Comparison of ENCODE assay signal across 7 mouse cellular contexts in the genomic region with DNA sequence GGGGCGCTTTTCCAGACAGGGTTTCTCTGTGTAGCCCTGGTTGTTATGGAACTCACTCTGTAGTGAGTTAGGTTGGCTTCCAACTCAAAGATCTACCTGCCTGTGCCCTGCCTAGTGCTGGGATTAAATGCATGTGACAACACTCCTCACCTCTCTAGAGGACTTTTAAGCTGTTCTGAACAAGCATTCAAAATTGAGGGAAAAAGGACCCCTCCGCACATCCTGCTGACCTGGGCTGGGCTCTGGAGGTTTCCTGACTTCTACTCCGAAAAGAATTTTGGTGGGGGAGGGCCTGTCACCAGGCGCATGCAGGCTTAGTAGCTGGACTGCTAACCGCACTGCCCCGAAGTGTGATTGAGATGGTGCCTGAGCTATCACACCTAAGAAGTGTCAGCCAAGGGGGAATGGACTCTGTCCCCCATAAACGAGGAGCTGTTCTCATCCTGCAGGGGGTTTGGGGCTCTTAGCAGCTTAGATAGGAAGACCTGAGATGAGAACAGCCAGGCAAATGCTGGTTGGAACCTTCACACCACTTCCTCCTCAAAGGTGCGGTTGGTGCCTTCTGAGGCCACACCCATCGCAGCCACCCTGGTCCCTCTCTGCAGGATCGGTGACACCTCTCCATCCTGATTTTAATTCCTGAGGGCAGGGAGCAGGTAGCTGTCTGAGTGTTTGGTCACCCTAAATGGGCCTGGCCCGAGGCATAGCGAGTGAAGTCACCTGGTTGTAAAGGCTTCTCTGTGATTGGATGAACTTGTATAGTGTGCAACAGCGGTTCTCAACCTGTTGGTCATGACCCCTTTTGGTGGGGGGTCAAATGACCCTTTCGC. TPM values are rescaled to one million over a fixed set of nuclear protein-coding genes. Genes with fewer than 3 reads are reported as not detected.
DNase-seq lines count a peak whose midpoint lies in the region; ATAC-seq and TF ChIP-seq lines count a peak whose summit lies in the region.

No protein-coding gene starts in this region.

- H3K9me3 ChIP-seq in lung, embryonic 15.5 days: no peaks in the 10 kb centered on the region
- no peaks in the 10 kb centered on the region for H3K9me3 ChIP-seq in embryonic facial prominence, embryonic 14.5 days (ENCODE audit: control insufficient read depth, low read length)
- H3K9me3 ChIP-seq in limb, embryonic 15.5 days: no peaks in the 10 kb centered on the region

- peaks cover 39% of the 10 kb centered on the region for H3K4me1 ChIP-seq in lung, embryonic 15.5 days
- peaks cover 19% of the 10 kb centered on the region for H3K4me1 ChIP-seq in lung, adult 2 months (ENCODE audit: control insufficient read depth, insufficient read depth, low read length)
- H3K4me1 ChIP-seq in embryonic facial prominence, embryonic 14.5 days (ENCODE audit: control insufficient read depth, insufficient read depth, low read length): peaks cover 37% of the 10 kb centered on the region
- H3K4me1 ChIP-seq in limb, embryonic 15.5 days: peaks cover 55% of the 10 kb centered on the region

- H3K27me3 ChIP-seq in lung, embryonic 15.5 days: no peaks in the 10 kb centered on the region
- no peaks in the 10 kb centered on the region for H3K27me3 ChIP-seq in embryonic facial prominence, embryonic 14.5 days (replicated peaks; ENCODE audit: control insufficient read depth, insufficient read depth, low read length)
- no peaks in the 10 kb centered on the region for H3K27me3 ChIP-seq in limb, embryonic 15.5 days

- no peak for TF ChIP-seq POLR2A in lung, adult 2 months (IDR thresholded peaks at IDR 0.05; ENCODE audit: borderline replicate concordance, extremely low read depth, low read depth, low read length)

- no peak overlapping the region for H3K9ac ChIP-seq in lung, embryonic 15.5 days
- H3K9ac ChIP-seq in embryonic facial prominence, embryonic 14.5 days (ENCODE audit: low read depth, low read length): no peak overlapping the region
- H3K9ac ChIP-seq in limb, embryonic 15.5 days: no peak overlapping the region

- no peak overlapping the region for H3K4me3 ChIP-seq in lung, embryonic 15.5 days
- no peak overlapping the region for H3K4me3 ChIP-seq in lung, adult 2 months (replicated peaks; ENCODE audit: extremely low read depth, low read depth, low read length)
- H3K4me3 ChIP-seq in embryonic facial prominence, embryonic 14.5 days (ENCODE audit: low read depth, low read length): no peak overlapping the region
- no peak overlapping the region for H3K4me3 ChIP-seq in limb, embryonic 15.5 days

- peak overlapping the region; percentile 62 for H3K27ac ChIP-seq in lung, embryonic 15.5 days
- peak overlapping the region; percentile 78 for H3K27ac ChIP-seq in embryonic facial prominence, embryonic 14.5 days (replicated peaks; ENCODE audit: low read depth, low read length)
- H3K27ac ChIP-seq in limb, embryonic 15.5 days: peak overlapping the region; percentile 84

- TF ChIP-seq CTCF in lung, adult 2 months (IDR thresholded peaks at IDR 0.05; ENCODE audit: insufficient read depth, low read length): no peak

- no peak for DNase-seq in lung, adult 2 months
- DNase-seq in embryonic facial prominence, embryonic 14.5 days (ENCODE audit: low spot score): no peak
- peak; percentile 53 to 54 for DNase-seq in thymus, postnatal 10 days (ENCODE audit: low spot score in 2 of 2)
- no peak for DNase-seq in frontal cortex, postnatal 14 days (ENCODE audit: low spot score in 2 of 2)
- no peak for DNase-seq in urinary bladder, postnatal 14 days (ENCODE audit: low spot score)

- H3K36me3 ChIP-seq in lung, embryonic 15.5 days: no peaks in the 10 kb centered on the region
- H3K36me3 ChIP-seq in embryonic facial prominence, embryonic 14.5 days (ENCODE audit: control insufficient read depth, insufficient read depth, low read length): no peaks in the 10 kb centered on the region
- H3K36me3 ChIP-seq in limb, embryonic 15.5 days: no peaks in the 10 kb centered on the region

- ATAC-seq in lung, embryonic 15.5 days (ENCODE audit: borderline replicate concordance, extremely low read depth, low FRiP score, low TSS enrichment): no peak
- ATAC-seq in embryonic facial prominence, embryonic 14.5 days (ENCODE audit: low read depth): no peak
- ATAC-seq in limb, embryonic 15.5 days (ENCODE audit: insufficient number of reproducible peaks, low FRiP score, low TSS enrichment, low read depth): no peak

- WGBS in lung, embryonic 15.5 days: 39% methylated on average over 14 of the region's 14 CpGs
- WGBS in lung, adult 2 months: 53% methylated on average over 14 of the region's 14 CpGs
- 61% methylated on average over 14 of the region's 14 CpGs for WGBS in embryonic facial prominence, embryonic 14.5 days
- WGBS in limb, embryonic 15.5 days: 56% methylated on average over 14 of the region's 14 CpGs

- H3K4me2 ChIP-seq in lung, embryonic 15.5 days: no peak overlapping the region
- no peak overlapping the region for H3K4me2 ChIP-seq in embryonic facial prominence, embryonic 14.5 days (ENCODE audit: low read depth, low read length)
- no peak overlapping the region for H3K4me2 ChIP-seq in limb, embryonic 15.5 days

RNA-seq across cellular contexts. Expression of a gene that starts 20.4 kb away (rescaled TPM):
- 1.9 and 2.9 TPM in 2 replicates for polyA plus RNA-seq in lung, embryonic 15.5 days (2015; fragmentation: Nextera tagmentation; extraction: Ambion mirVana)
- polyA plus RNA-seq in lung, adult 2 months (2012; rRNA removed): 19.4 and 22.8 TPM in 2 replicates
- 2.8 and 2.9 TPM in 2 replicates for polyA plus RNA-seq in embryonic facial prominence, embryonic 14.5 days (2014; fragmentation: Nextera tagmentation; extraction: Ambion mirVana)
- polyA plus RNA-seq in limb, embryonic 15.5 days (2015; fragmentation: Nextera tagmentation; extraction: Ambion mirVana): 3.5 and 4.1 TPM in 2 replicates

RNA-seq across cellular contexts. Expression of a gene that starts 21.6 kb away (rescaled TPM):
- 0.58 and 0.81 TPM in 2 replicates for polyA plus RNA-seq in lung, embryonic 15.5 days (2015; fragmentation: Nextera tagmentation; extraction: Ambion mirVana)
- not detected in 2 replicates for polyA plus RNA-seq in lung, adult 2 months (2012; rRNA removed)
- 0.31 TPM in 1 of 2 replicates, not detected in the other for polyA plus RNA-seq in embryonic facial prominence, embryonic 14.5 days (2014; fragmentation: Nextera tagmentation; extraction: Ambion mirVana)
- not detected in 2 replicates for polyA plus RNA-seq in limb, embryonic 15.5 days (2015; fragmentation: Nextera tagmentation; extraction: Ambion mirVana)

Comparison
In these comparisons a context has a peak if more than half of its experiments do, and no peak if none do; other contexts are left out.
1. DNase-seq: peak in thymus, postnatal 10 days (2 of 2); none in lung, adult 2 months (single experiment), embryonic facial prominence, embryonic 14.5 days (single experiment), frontal cortex, postnatal 14 days (0 of 2) and urinary bladder, postnatal 14 days (single experiment).
2. Peak in every context shown above with its lines, with median percentiles within 50 percentile points of each other: H3K27ac ChIP-seq.